Comparison of ENCODE assay signal across 8 mouse cellular contexts in genomic region chr14:34662478-34662826, GRCm38 (mm10). TPM values are rescaled to one million over a fixed set of nuclear protein-coding genes. Genes with fewer than 3 reads are reported as not detected.
DNase-seq lines count a peak whose midpoint lies in the region; ATAC-seq and TF ChIP-seq lines count a peak whose summit lies in the region.

No protein-coding gene starts in this region.

- 13% methylated on average over 4 of the region's 4 CpGs for WGBS in heart, embryonic 11.5 days (ENCODE audit: insufficient replicate concordance)
- WGBS in forebrain, embryonic 14.5 days, result 6% methylated on average over 4 of the region's 4 CpGs
- WGBS in liver, embryonic 14.5 days (ENCODE audit: insufficient replicate concordance), result 13% methylated on average over 4 of the region's 4 CpGs

- no peak for ATAC-seq in heart, embryonic 11.5 days (replicated peaks; ENCODE audit: insufficient number of reproducible peaks, low FRiP score, low TSS enrichment)
- ATAC-seq in forebrain, embryonic 14.5 days, result no peak
- no peak for ATAC-seq in liver, embryonic 14.5 days (ENCODE audit: insufficient read depth)

- TF ChIP-seq CTCF in E14TG2a.4 (conservative IDR thresholded peaks at IDR 0.05; ENCODE audit: low read length), result no peak
- no peak for TF ChIP-seq CTCF in liver, embryonic 14.5 days (IDR thresholded peaks at IDR 0.05; ENCODE audit: low read depth)

- no peak for TF ChIP-seq EP300 in liver, embryonic 14.5 days (IDR thresholded peaks at IDR 0.05; ENCODE audit: low read depth)

- intact Hi-C loops in gastrocnemius, postnatal 14 days (cut with DNase I; ENCODE audit: low total_unique reads), result no loop called here

- DNase-seq in heart, adult 18-20 months, result no peak
- DNase-seq in forebrain, embryonic 14.5 days (ENCODE audit: low spot score), result no peak
- DNase-seq in liver, embryonic 14.5 days (ENCODE audit: low read depth in 3 of 3, low spot score in 3 of 3), result no peak
- DNase-seq in urinary bladder, postnatal 10 days (ENCODE audit: low spot score), result no peak
- DNase-seq in cerebellum, postnatal 36 days, result no peak
- DNase-seq in gastrocnemius, postnatal 14 days, result no peak

- H3K36me3 ChIP-seq in heart, embryonic 11.5 days (ENCODE audit: control insufficient read depth, insufficient read depth, low read length), result no peaks in the 10 kb centered on the region
- H3K36me3 ChIP-seq in E14TG2a.4 (ENCODE audit: insufficient read depth, low read length), result no peaks in the 10 kb centered on the region
- H3K36me3 ChIP-seq in forebrain, embryonic 14.5 days (ENCODE audit: control insufficient read depth, insufficient read depth, low read length), result no peaks in the 10 kb centered on the region
- H3K36me3 ChIP-seq in liver, embryonic 14.5 days (replicated peaks; ENCODE audit: control insufficient read depth, insufficient read depth, low read depth), result no peaks in the 10 kb centered on the region

- peak overlapping the region; percentile 72 for H3K9ac ChIP-seq in heart, embryonic 11.5 days (ENCODE audit: low read depth, low read length)
- peak overlapping the region; percentile 38 for H3K9ac ChIP-seq in forebrain, embryonic 14.5 days (ENCODE audit: low read length)
- peak overlapping the region; percentile 96 for H3K9ac ChIP-seq in liver, embryonic 14.5 days (replicated peaks)

- H3K4me3 ChIP-seq in heart, embryonic 11.5 days (ENCODE audit: low read depth, low read length), result peak overlapping the region; percentile 62
- peak overlapping the region; percentile 72 for H3K4me3 ChIP-seq in E14TG2a.4 (replicated peaks; ENCODE audit: low read length)
- peak overlapping the region; percentile 34 for H3K4me3 ChIP-seq in forebrain, embryonic 14.5 days (ENCODE audit: low read depth, low read length)
- H3K4me3 ChIP-seq in liver, embryonic 14.5 days (ENCODE audit: insufficient read depth in 1 of 2, low read depth in 2 of 2, low read length in 2 of 2), result peak overlapping the region; percentile 82 to 85

- peak overlapping the region; percentile 95 for H3K4me2 ChIP-seq in heart, embryonic 11.5 days
- H3K4me2 ChIP-seq in forebrain, embryonic 14.5 days (ENCODE audit: low read length), result peak overlapping the region; percentile 58
- peak overlapping the region; percentile 95 for H3K4me2 ChIP-seq in liver, embryonic 14.5 days (ENCODE audit: low read depth)

- H3K9me3 ChIP-seq in heart, embryonic 11.5 days (replicated peaks; ENCODE audit: control insufficient read depth, low read length), result no peaks in the 10 kb centered on the region
- H3K9me3 ChIP-seq in E14TG2a.4 (ENCODE audit: low read length), result no peaks in the 10 kb centered on the region
- H3K9me3 ChIP-seq in forebrain, embryonic 14.5 days (replicated peaks; ENCODE audit: control insufficient read depth, low read length), result no peaks in the 10 kb centered on the region
- H3K9me3 ChIP-seq in liver, embryonic 14.5 days (ENCODE audit: control insufficient read depth, low read length), result no peaks in the 10 kb centered on the region; the same call in 1 of the 2 replicates

- H3K27ac ChIP-seq in heart, embryonic 11.5 days (ENCODE audit: low read depth, low read length), result peak overlapping the region; percentile 88
- H3K27ac ChIP-seq in forebrain, embryonic 14.5 days (ENCODE audit: low read depth, low read length), result no peak overlapping the region
- peak overlapping the region; percentile 99 for H3K27ac ChIP-seq in liver, embryonic 14.5 days

- H3K4me1 ChIP-seq in heart, embryonic 11.5 days (ENCODE audit: control insufficient read depth, insufficient read depth, low read length), result peaks cover 8% of the 10 kb centered on the region
- peaks cover 67% of the 10 kb centered on the region for H3K4me1 ChIP-seq in E14TG2a.4 (replicated peaks; ENCODE audit: low read depth, low read length)
- no peaks in the 10 kb centered on the region for H3K4me1 ChIP-seq in forebrain, embryonic 14.5 days (ENCODE audit: control insufficient read depth, insufficient read depth, low read length)
- peaks cover 26 to 33% of the 10 kb centered on the region in 2 experiments for H3K4me1 ChIP-seq in liver, embryonic 14.5 days (replicated peaks; ENCODE audit: control insufficient read depth in 2 of 2, insufficient read depth in 2 of 2, low read length in 1 of 2)

- peaks cover 9% of the 10 kb centered on the region; the same call in 1 of the 2 replicates for H3K27me3 ChIP-seq in heart, embryonic 11.5 days (ENCODE audit: control insufficient read depth, insufficient read depth, low read length)
- H3K27me3 ChIP-seq in E14TG2a.4 (ENCODE audit: insufficient read depth, low read length), result no peaks in the 10 kb centered on the region
- peaks cover 23% of the 10 kb centered on the region for H3K27me3 ChIP-seq in forebrain, embryonic 14.5 days (replicated peaks; ENCODE audit: control insufficient read depth, insufficient read depth, low read length)
- no peaks in the 10 kb centered on the region for H3K27me3 ChIP-seq in liver, embryonic 14.5 days (ENCODE audit: control insufficient read depth, insufficient read depth, low read length)

RNA-seq across cellular contexts. Expression of gene Wapl, which starts 11.3 kb away (rescaled TPM):
- polyA plus RNA-seq in heart, embryonic 11.5 days (2014; fragmentation: Nextera tagmentation; extraction: Ambion mirVana), result 22.2 and 23.7 TPM in 2 replicates
- total RNA-seq in heart, adult 18-20 months (2021), result 10 to 100 TPM; 35.3 to 37.7 TPM
- polyA plus RNA-seq in forebrain, embryonic 14.5 days (2014; fragmentation: Nextera tagmentation; extraction: Ambion mirVana), result 20.7 and 21.2 TPM in 2 replicates
- polyA plus RNA-seq in liver, embryonic 14.5 days (2012; rRNA removed), result 12.1 and 25.2 TPM in 2 replicates
- 25.0 and 28.1 TPM in 2 replicates for polyA plus RNA-seq in liver, embryonic 14.5 days (2014; fragmentation: Nextera tagmentation; extraction: Ambion mirVana)
- 10 to 100 TPM; 38.4 to 40.8 TPM for total RNA-seq in gastrocnemius, postnatal 14 days (2021)

Comparison
In these comparisons a context has a peak if more than half of its experiments do, and no peak if none do; other contexts are left out.
1. H3K9ac ChIP-seq: peak in every context shown above with its lines; median percentile 96 in liver, embryonic 14.5 days; 72 in heart, embryonic 11.5 days; 38 in forebrain, embryonic 14.5 days.